Mouse (Mus musculus) mesoderm, embryonic 11.5 days (tissue): ENCODE measurements around the gene Tyms.
A peak's percentile ranks its signal among the peaks of the same experiment; 100 is the strongest.

Experiments used
- DNase-seq: peaks from one replicate; pipeline ENCODE4 v3.0.0-alpha.2; 2012; ENCODE audit warnings: low read depth, low spot score

The Tyms gene

GRCm38 (mm10) chr5:30072825-30073821, at the start of gene Tyms:
Gene Tyms (minus strand): TSS chr5:30073617.
- DNase-seq: peak; percentile 83

GRCm38 (mm10) chr5:30122481-30122880, 49.1 kb upstream of the Tyms start:
- no peak for DNase-seq

- DNase-seq: no peak
These were observed 46.7 kb upstream of the Tyms start for GRCm38 (mm10) chr5:30120106-30120505.

GRCm38 (mm10) chr5:30119163-30119562, 45.7 kb upstream of the Tyms start:
- DNase-seq: no peak

GRCm38 (mm10) chr5:30118018-30118417, 44.6 kb upstream of the Tyms start:
- no peak for DNase-seq

DNA sequence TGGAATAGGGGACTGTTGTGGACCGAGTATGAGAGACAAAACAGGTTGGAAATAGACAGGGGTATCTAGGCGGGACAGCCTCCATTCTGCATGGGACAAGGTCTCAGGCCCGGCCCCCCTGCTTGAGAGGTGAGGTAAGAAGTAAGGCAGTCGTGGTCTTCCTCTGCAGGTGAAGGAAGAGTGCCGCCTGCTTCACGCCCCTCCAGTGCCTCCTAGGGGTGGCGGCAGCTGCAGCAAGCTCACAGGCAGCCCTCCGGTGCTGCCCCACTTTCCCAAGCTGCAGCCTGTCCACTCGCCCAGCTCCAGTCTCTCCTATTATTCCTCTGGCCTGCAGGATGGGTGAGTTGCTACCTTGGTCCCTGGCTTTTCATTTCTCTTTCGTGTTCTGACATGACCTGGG, 42.3 kb upstream of the Tyms start:
- DNase-seq: no peak

- no peak for DNase-seq
These were observed 41.3 kb upstream of the Tyms start for GRCm38 (mm10) chr5:30114761-30115140.

GRCm38 (mm10) chr5:30113881-30114760, 40.7 kb upstream of the Tyms start:
- DNase-seq: peak; percentile 92

GRCm38 (mm10) chr5:30112533-30113068, 39.2 kb upstream of the Tyms start:
- no peak for DNase-seq

GRCm38 (mm10) chr5:30111771-30112170, 38.4 kb upstream of the Tyms start:
- no peak for DNase-seq

GRCm38 (mm10) chr5:30111126-30111525, 37.7 kb upstream of the Tyms start:
- DNase-seq: peak; percentile 88

DNA sequence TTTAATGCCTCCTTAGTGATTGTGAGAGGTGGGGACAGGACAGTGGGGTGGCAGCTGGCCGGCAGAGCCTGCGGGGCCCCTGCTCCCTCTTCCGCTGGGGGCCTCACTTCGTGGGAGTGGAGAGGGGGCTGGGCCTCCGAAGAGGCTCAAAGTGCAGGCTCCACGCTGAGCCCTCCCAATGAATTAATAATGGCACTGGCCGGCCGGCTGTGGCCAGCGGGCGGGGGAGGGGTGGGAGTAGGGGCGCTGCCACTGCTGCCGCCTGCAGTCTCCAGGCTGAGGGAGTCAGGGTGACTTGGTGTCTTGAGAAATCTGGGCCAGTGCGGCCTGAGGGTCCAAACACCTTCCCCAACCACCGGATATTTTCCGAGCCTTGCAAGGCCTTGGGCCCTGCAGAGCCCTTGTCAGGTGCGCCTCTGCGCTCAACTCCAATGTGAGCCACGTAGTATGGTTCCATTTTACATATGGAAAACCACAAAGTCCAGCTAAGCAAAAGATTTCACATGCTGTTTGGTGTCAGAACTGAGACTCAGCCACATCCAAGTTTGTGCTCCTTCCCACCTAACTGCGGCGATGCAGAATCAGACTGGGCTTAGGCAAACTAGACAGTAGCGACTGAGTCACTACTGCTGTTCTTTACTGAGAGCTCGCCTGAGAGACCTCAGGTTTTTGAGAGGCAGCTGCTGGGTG, 37.1 kb upstream of the Tyms start:
- peak; percentile 53 for DNase-seq

DNA sequence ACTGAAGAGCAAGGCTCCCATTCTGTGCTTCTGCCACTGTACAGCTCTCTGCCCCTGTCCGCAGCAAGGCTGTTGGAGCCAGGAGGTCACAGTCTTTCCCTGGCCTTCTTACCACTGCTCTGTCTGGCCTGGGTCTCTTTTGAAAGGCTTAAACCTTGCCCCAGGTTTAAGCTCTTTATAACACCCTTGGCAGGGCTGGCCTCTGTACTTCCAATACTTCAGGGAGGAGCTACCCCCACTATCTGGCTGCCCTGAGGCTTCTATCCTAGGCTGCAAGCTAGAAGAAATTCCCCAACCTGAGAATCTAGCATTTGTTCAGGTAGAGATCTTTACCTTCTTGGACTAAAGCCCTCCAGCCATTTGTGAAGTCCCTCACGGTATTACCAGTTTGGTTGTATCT, 36.5 kb upstream of the Tyms start:
- DNase-seq: no peak

DNA sequence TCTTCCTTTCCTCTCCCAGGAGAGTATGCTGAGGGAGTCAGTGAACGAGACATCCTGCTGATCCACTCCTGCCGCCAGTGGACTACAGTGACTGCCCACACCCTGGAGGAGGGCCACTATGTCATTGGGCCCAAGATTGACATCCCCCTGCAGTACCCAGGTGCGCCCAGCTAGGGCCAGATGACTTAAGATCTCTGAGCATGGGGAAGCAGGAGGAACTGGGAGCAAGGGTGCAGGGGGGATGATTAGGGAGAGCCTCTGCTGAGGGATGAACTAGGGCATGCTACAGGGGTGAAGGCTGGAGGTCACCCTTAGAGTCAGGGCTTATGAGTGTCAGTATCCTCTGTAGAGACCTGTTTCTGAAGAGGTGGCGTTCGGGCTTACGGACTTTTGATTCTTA, 34.8 kb upstream of the Tyms start:
- DNase-seq: no peak

GRCm38 (mm10) chr5:30107611-30108041, 34.2 kb upstream of the Tyms start:
- DNase-seq: peak; percentile 36

DNA sequence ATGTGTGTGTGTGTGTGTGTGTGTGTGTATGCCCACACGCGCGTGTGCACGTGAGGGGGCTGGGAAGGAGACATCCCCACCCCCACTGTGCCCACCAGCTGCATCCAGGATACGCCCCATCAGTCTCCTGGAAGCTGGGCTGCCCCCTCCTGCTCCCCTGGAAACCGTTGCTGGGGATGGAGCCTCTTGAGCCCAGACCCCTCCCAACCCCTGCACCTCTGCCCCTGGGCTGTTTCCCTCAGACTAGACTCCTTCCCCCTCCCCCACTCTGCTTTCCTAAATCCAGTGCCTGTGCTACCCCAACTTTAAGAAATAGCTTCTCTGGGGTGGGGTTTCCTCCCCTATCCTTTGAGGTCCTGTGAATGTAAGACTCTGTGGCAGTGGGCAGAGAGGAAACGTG, 33.8 kb upstream of the Tyms start:
- peak; percentile 58 for DNase-seq

DNA sequence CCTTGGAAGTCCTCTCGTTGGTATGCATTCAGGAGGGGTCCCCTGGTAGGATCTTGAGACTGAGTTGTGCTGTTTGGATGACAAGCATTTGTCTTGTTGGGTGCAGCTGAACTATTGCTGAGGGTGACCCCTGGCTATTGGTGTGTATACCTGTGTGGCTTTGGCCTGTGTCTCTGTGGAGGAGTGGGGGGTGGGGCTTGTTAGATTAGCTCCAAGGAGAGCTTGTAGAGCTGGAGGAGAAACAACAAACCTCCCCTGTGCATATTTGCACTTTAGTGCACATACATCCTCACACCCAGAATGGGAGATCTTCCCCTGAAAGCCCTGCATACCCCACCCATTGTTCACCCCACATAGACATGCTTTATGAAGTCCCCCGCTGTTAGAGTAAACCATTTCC, 33.3 kb upstream of the Tyms start:
- no peak for DNase-seq

- no peak for DNase-seq
These were observed 32.4 kb upstream of the Tyms start, which contains the start of gene 3110082J24Rik for GRCm38 (mm10) chr5:30105668-30106300. Gene 3110082J24Rik (minus strand): TSS chr5:30106086.

- peak; percentile 42 for DNase-seq
These were observed 31.6 kb upstream of the Tyms start, which contains the start of gene Garem2 for GRCm38 (mm10) chr5:30104841-30105667. Gene Garem2 (plus strand): TSS chr5:30105161.

- DNase-seq: peak; percentile 72
These were observed 30.9 kb upstream of the Tyms start for GRCm38 (mm10) chr5:30104339-30104738.
